Mouse (Mus musculus): ENCODE results near the gene Myh11. TPM values are rescaled to one million over a fixed set of nuclear protein-coding genes. Genes with fewer than 3 reads are reported as not detected.

The Myh11 gene
- polyA plus RNA-seq, 1 experiment, result not detected

- 72% methylated on average over 2 of the region's 2 CpGs for WGBS
- TF ChIP-seq POLR2A (IDR thresholded peaks at IDR 0.05; ENCODE audit: insufficient read depth, low read depth, low read length), result no peak
- no peak overlapping the region for H3K4me3 ChIP-seq (ENCODE audit: insufficient read depth, low read depth, low read length)
- H3K4me1 ChIP-seq (ENCODE audit: control insufficient read depth, insufficient read depth, low read length), result no peaks in the 10 kb centered on the region
- no peak overlapping the region for H3K27ac ChIP-seq (ENCODE audit: insufficient read depth, low read depth, low read length)
Measured at GRCm38 (mm10) chr16:14258856-14259255, 32.3 kb downstream of the Myh11 start.

- H3K4me3 ChIP-seq (ENCODE audit: insufficient read depth, low read depth, low read length), result no peak overlapping the region
- H3K4me1 ChIP-seq (ENCODE audit: control insufficient read depth, insufficient read depth, low read length), result no peaks in the 10 kb centered on the region
- H3K27ac ChIP-seq (ENCODE audit: insufficient read depth, low read depth, low read length), result no peak overlapping the region
- no peak for TF ChIP-seq POLR2A (IDR thresholded peaks at IDR 0.05; ENCODE audit: insufficient read depth, low read depth, low read length)
- TF ChIP-seq CTCF (IDR thresholded peaks at IDR 0.05; ENCODE audit: insufficient read depth, low read depth, low read length), result no peak
- WGBS, result 80% methylated on average over 3 of the region's 3 CpGs
Measured at GRCm38 (mm10) chr16:14253586-14253985, 37.6 kb downstream of the Myh11 start.

GRCm38 (mm10) chr16:14252877-14253276 is 38.3 kb downstream of the Myh11 start:
- no peaks in the 10 kb centered on the region for H3K4me1 ChIP-seq (ENCODE audit: control insufficient read depth, insufficient read depth, low read length)
- no peak overlapping the region for H3K4me3 ChIP-seq (ENCODE audit: insufficient read depth, low read depth, low read length)
- 84% methylated on average over 4 of the region's 4 CpGs for WGBS
- TF ChIP-seq POLR2A (IDR thresholded peaks at IDR 0.05; ENCODE audit: insufficient read depth, low read depth, low read length) (no peak), CTCF (IDR thresholded peaks at IDR 0.05; ENCODE audit: insufficient read depth, low read depth, low read length) (no peak)
- no peak overlapping the region for H3K27ac ChIP-seq (ENCODE audit: insufficient read depth, low read depth, low read length)

DNA sequence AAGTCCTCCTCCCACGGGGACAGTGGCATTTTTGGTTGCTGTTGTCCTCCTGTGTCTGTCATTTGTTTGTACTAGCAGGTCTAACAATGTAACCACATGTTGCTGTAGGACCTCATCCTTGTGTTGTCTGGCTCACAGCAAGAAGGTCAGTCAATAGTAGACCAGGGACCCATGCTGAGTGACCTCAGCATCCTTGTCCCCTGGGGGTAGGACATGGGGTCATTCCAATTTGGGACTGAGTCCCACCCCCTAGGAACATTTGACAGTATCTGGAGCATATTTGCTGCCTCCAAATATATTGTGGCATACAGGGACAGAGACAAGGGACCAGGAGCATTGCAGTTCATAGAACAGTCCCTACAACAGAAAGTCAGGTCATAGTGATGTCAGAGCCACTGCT is 41.3 kb downstream of the Myh11 start:
- TF ChIP-seq CTCF (IDR thresholded peaks at IDR 0.05; ENCODE audit: insufficient read depth, low read depth, low read length) (no peak), POLR2A (IDR thresholded peaks at IDR 0.05; ENCODE audit: insufficient read depth, low read depth, low read length) (no peak)
- no peak overlapping the region for H3K4me3 ChIP-seq (ENCODE audit: insufficient read depth, low read depth, low read length)
- no peak overlapping the region for H3K27ac ChIP-seq (ENCODE audit: insufficient read depth, low read depth, low read length)
- 64% methylated on average over 1 of the region's 1 CpGs for WGBS
- H3K4me1 ChIP-seq (ENCODE audit: control insufficient read depth, insufficient read depth, low read length), result no peaks in the 10 kb centered on the region

- Histone ChIP-seq H3K27ac (ENCODE audit: insufficient read depth, low read depth, low read length) (no peak overlapping the region), H3K4me1 (ENCODE audit: control insufficient read depth, insufficient read depth, low read length) (no peaks in the 10 kb centered on the region), H3K4me3 (ENCODE audit: insufficient read depth, low read depth, low read length) (no peak overlapping the region)
- TF ChIP-seq POLR2A (IDR thresholded peaks at IDR 0.05; ENCODE audit: insufficient read depth, low read depth, low read length) (no peak), CTCF (IDR thresholded peaks at IDR 0.05; ENCODE audit: insufficient read depth, low read depth, low read length) (no peak)
- 20% methylated on average over 2 of the region's 2 CpGs for WGBS
Measured at GRCm38 (mm10) chr16:14242553-14242952, 48.6 kb downstream of the Myh11 start.

- WGBS, result 69% methylated on average over 3 of the region's 3 CpGs
- TF ChIP-seq POLR2A (IDR thresholded peaks at IDR 0.05; ENCODE audit: insufficient read depth, low read depth, low read length) (no peak), CTCF (IDR thresholded peaks at IDR 0.05; ENCODE audit: insufficient read depth, low read depth, low read length) (no peak)
- H3K4me3 ChIP-seq (ENCODE audit: insufficient read depth, low read depth, low read length), result no peak overlapping the region
Measured at GRCm38 (mm10) chr16:14242059-14242458, 49.1 kb downstream of the Myh11 start.

DNA sequence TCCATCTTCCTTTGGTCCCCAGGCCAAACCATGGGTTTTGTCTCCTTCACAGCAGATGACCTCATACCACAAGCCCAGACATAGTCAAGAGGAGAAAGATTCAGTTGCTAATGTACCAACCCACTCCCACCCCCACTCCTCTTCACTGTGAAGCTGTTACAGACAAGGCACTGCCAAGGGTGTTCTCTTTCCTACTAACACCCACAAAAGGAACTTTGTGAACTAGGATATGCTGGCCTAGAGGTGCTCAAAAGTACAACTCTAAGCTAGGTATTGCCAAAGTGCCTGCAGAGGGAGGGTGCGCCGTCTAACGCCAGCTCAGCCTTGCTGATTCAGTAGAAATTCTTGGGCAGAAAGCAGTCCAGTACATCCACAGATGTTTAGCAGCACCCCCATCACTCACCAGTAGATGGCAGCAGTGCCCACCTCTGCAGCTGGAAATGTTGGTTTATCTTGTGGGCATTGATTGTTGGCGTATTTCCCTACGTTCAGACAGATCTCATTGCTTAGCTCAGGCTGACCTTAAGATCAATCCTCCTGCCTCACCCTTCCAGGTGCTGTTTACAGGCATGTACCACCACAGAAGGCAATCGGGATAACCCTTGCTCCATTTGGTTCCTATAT is 54.0 kb downstream of the Myh11 start:
- H3K4me3 ChIP-seq (ENCODE audit: insufficient read depth, low read depth, low read length), result no peak overlapping the region
- no peak for TF ChIP-seq CTCF (IDR thresholded peaks at IDR 0.05; ENCODE audit: insufficient read depth, low read depth, low read length)
- TF ChIP-seq POLR2A (IDR thresholded peaks at IDR 0.05; ENCODE audit: insufficient read depth, low read depth, low read length), result no peak
- no peaks in the 10 kb centered on the region for H3K4me1 ChIP-seq (ENCODE audit: control insufficient read depth, insufficient read depth, low read length)
- H3K27ac ChIP-seq (ENCODE audit: insufficient read depth, low read depth, low read length), result no peak overlapping the region
- 13% methylated on average over 6 of the region's 6 CpGs for WGBS

More at GRCm38 (mm10) chr16:14242059-14242458, 49.1 kb downstream of the Myh11 start:
- H3K4me1 ChIP-seq (ENCODE audit: control insufficient read depth, insufficient read depth, low read length), result no peaks in the 10 kb centered on the region
- H3K27ac ChIP-seq (ENCODE audit: insufficient read depth, low read depth, low read length), result no peak overlapping the region

DNA sequence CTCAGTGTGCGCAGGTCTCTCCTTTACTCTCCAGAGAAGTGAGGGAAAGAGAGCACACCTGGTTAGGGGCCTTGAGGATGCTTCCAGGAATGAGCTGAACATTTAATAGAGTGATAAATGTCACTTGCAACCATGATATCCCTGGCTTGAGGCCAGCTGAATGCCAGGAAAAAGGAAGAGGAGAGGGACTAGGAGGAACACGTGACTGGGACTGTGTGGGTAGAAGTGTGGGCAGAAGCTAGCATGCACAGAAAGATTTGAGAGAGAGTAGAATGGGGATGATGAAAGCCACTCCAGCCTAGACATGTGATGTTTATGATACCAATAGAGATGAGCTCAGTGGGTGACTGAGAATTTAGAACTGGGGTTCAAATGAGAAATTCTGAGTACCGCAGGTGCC is 76.0 kb downstream of the Myh11 start:
- Histone ChIP-seq H3K4me3 (ENCODE audit: insufficient read depth, low read depth, low read length) (no peak overlapping the region), H3K27ac (ENCODE audit: insufficient read depth, low read depth, low read length) (no peak overlapping the region), H3K4me1 (ENCODE audit: control insufficient read depth, insufficient read depth, low read length) (no peaks in the 10 kb centered on the region)
- 85% methylated on average over 3 of the region's 3 CpGs for WGBS
- TF ChIP-seq POLR2A (IDR thresholded peaks at IDR 0.05; ENCODE audit: insufficient read depth, low read depth, low read length) (no peak), CTCF (IDR thresholded peaks at IDR 0.05; ENCODE audit: insufficient read depth, low read depth, low read length) (no peak)

GRCm38 (mm10) chr16:14198798-14199197 is 92.4 kb downstream of the Myh11 start:
- Histone ChIP-seq H3K4me3 (ENCODE audit: insufficient read depth, low read depth, low read length) (no peak overlapping the region), H3K4me1 (ENCODE audit: control insufficient read depth, insufficient read depth, low read length) (no peaks in the 10 kb centered on the region; the same call in 1 of the 2 replicates), H3K27ac (ENCODE audit: insufficient read depth, low read depth, low read length) (no peak overlapping the region)
- 76% methylated on average over 4 of the region's 4 CpGs for WGBS
- TF ChIP-seq CTCF (IDR thresholded peaks at IDR 0.05; ENCODE audit: insufficient read depth, low read depth, low read length), result no peak
- no peak for TF ChIP-seq POLR2A (IDR thresholded peaks at IDR 0.05; ENCODE audit: insufficient read depth, low read depth, low read length)

DNA sequence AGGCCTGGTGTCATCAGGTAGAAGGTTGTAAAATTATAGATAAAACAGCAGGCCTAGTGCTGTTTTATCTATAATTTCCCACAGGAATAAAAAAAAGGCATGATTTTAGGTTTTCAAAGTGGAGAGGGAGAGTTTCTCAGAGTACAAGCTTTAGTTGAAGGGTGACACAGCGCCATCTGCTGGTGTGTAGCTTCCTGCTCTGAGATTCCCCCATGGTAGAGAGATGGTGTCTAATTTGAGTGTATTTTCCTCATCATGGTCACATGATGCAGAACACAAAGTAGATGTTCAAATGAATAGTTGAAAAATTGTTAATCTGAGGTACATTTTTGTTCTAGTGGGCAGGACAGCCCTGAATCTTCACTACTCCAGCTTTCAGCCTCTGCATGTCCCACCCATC is 95.7 kb downstream of the Myh11 start:
- 32% methylated on average over 1 of the region's 1 CpGs for WGBS
- TF ChIP-seq CTCF (IDR thresholded peaks at IDR 0.05; ENCODE audit: insufficient read depth, low read depth, low read length) (no peak), POLR2A (IDR thresholded peaks at IDR 0.05; ENCODE audit: insufficient read depth, low read depth, low read length) (no peak)
- Histone ChIP-seq H3K4me1 (ENCODE audit: control insufficient read depth, insufficient read depth, low read length) (no peaks in the 10 kb centered on the region; the same call in 1 of the 2 replicates), H3K4me3 (ENCODE audit: insufficient read depth, low read depth, low read length) (no peak overlapping the region), H3K27ac (ENCODE audit: insufficient read depth, low read depth, low read length) (no peak overlapping the region)
